Mouse (Mus musculus) adipocyte (in vitro differentiated cells): ENCODE data around the gene Sema6d.

Source experiments
- DNase-seq: peaks from one replicate; pipeline ENCODE4 v3.0.0-alpha.2; 2016; ENCODE audit warnings: low spot score

Gene Sema6d

GRCm38 (mm10) chr2:124470346-124471042 lies 380.7 kb downstream of the Sema6d start:
- DNase-seq: no peak

GRCm38 (mm10) chr2:124472674-124473507 lies 383.1 kb downstream of the Sema6d start:
- no peak for DNase-seq

- no peak for DNase-seq
Measured at GRCm38 (mm10) chr2:124477904-124478303, 388.1 kb downstream of the Sema6d start.

GRCm38 (mm10) chr2:124478526-124478925 lies 388.8 kb downstream of the Sema6d start:
- no peak for DNase-seq

GRCm38 (mm10) chr2:124485761-124486160 lies 396.0 kb downstream of the Sema6d start:
- no peak for DNase-seq

- DNase-seq: no peak
Measured at GRCm38 (mm10) chr2:124490010-124490801, 400.4 kb downstream of the Sema6d start.

- DNase-seq: peak; percentile 55
Measured at GRCm38 (mm10) chr2:124495751-124496150, 406.0 kb downstream of the Sema6d start.

- no peak for DNase-seq
Measured at GRCm38 (mm10) chr2:124499670-124500069, 409.9 kb downstream of the Sema6d start.

- no peak for DNase-seq
Measured at GRCm38 (mm10) chr2:124505784-124506489, 416.2 kb downstream of the Sema6d start.

- no peak for DNase-seq
Measured at GRCm38 (mm10) chr2:124507804-124508203, 418.0 kb downstream of the Sema6d start.

- no peak for DNase-seq
Measured at GRCm38 (mm10) chr2:124509479-124509878, 419.7 kb downstream of the Sema6d start.

- DNase-seq: no peak
Measured at GRCm38 (mm10) chr2:124511826-124512225, 422.1 kb downstream of the Sema6d start.

- DNase-seq: peak; percentile 51
Measured at GRCm38 (mm10) chr2:124522426-124522825, 432.7 kb downstream of the Sema6d start.

GRCm38 (mm10) chr2:124523667-124524066 lies 433.9 kb downstream of the Sema6d start:
- no peak for DNase-seq

- DNase-seq: no peak
Measured at GRCm38 (mm10) chr2:124524167-124524566, 434.4 kb downstream of the Sema6d start.

- DNase-seq: no peak
Measured at GRCm38 (mm10) chr2:124527641-124528040, 437.9 kb downstream of the Sema6d start.

- no peak for DNase-seq
Measured at GRCm38 (mm10) chr2:124530441-124530840, 440.7 kb downstream of the Sema6d start.

- DNase-seq: no peak
Measured at GRCm38 (mm10) chr2:124531062-124531461, 441.3 kb downstream of the Sema6d start.

GRCm38 (mm10) chr2:124532906-124533305 lies 443.1 kb downstream of the Sema6d start:
- peak; percentile 88 for DNase-seq

GRCm38 (mm10) chr2:124533602-124534001 lies 443.8 kb downstream of the Sema6d start:
- DNase-seq: no peak

- DNase-seq: peak; percentile 24
Measured at GRCm38 (mm10) chr2:124550315-124550714, 460.5 kb downstream of the Sema6d start.
